Mouse (Mus musculus) gastrocnemius, postnatal 36 days (tissue): Measurements from ENCODE around the gene Gak. TPM values are rescaled to one million over a fixed set of nuclear protein-coding genes. Genes with fewer than 3 reads are reported as not detected.
"Not testable (repeated sequence)": the region's sequence is repeated elsewhere in the genome, so short reads cannot be mapped to it uniquely, and the experiment has no call there.

Source experiments
- DNase-seq, 2 experiments: peaks; one replicate each; pipeline ENCODE4 v3.0.0; 2022
- intact Hi-C: fragments of 180-260 bp; cut with DNase I; formaldehyde crosslinking; loops from one replicate; pipeline ENCODE4 v1.15.1; 2025
- total RNA-seq, 2 experiments: library from RNA; stranded (reverse); gene quantifications; 2 replicates each; pipeline ENCODE4 v1.2.3; 2021

Gene Gak
- total RNA-seq, 2 experiments from 2014 or later: 11.1 to 13.1 TPM

- intact Hi-C loops: no loop called here
- DNase-seq: no peak
Measured at GRCm38 (mm10) chr5:108657406-108657805, 27.9 kb upstream of the Gak start.

GRCm38 (mm10) chr5:108655891-108656650 lies 26.5 kb upstream of the Gak start:
- DNase-seq: no peak
- intact Hi-C loops: no loop called here

DNA sequence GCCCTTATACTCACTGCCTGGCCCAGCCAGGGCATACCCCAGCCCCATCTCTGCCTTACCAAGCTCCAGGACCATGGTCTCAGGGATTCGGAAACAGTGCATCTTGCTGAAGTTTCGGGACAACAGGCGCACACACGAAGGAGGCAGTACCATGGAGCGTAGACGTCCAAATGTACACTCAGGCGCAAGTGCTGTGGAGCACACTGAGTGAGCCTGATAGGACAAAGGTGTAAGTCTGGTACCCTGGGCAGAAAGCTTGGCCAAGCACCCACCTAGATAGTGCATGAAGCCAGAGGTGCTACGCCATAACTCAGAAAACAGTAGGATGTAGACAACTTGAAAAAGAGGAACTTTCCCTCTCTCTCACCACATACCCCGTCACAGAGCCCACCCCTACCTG lies 25.8 kb upstream of the Gak start:
- no peak for DNase-seq
- intact Hi-C loops: no loop called here

DNA sequence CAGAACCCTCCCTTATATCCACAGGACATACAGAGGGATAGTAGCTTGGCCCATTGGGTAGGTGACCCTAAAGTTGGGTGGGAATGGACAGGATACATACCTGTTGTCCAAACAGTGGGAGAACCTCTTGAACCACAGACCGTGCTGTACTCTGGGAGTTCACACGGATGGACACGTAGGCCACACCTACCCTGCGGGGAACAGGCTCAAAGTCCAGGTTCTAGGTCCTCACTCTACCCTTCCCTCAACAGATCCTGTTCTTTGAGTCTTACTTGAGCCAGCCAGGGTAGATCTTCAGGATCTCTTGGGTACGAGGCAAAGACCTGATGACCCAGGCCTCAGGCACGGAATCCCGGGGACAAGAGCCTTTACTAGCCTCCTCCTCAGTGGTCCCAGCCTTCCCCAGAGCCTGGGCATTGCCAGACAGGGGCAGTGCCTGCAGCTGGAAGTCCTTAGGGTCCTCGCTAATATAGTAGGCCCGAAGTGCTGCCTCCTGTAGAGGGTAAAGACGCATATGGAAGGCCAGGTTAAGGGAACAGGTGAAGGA lies 25.0 kb upstream of the Gak start:
- intact Hi-C loops: loop anchor here (5.0 kb wide), 1 partner anchor 227 kb away; no protein-coding TSS in a partner anchor
- no peak for DNase-seq

DNA sequence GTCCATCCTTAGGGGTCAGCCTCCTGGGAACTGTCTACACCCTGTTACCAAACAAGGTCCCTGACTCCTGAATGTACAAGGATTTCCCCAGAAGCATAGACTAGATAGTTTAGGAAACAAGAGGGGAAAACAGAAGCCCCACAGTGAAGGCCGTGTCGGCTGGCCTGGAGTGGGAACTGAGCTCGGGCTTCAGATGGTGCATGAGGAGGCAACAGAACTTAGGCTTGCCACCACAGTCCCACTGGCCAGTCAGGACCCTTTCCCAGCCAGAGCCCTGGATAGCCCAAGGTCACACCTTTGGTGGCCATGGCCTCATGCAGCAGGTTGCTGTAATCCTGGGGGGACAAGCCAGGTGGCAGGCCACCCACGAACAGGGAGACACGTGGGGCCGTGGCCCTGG lies 23.8 kb upstream of the Gak start:
- intact Hi-C loops: loop anchor here (5.0 kb wide), 1 partner anchor 226 kb away; no protein-coding TSS in a partner anchor
- no peak for DNase-seq

GRCm38 (mm10) chr5:108651823-108652222 lies 22.3 kb upstream of the Gak start:
- intact Hi-C loops: loop anchor here (5.0 kb wide), 1 partner anchor 225 kb away; no protein-coding TSS in a partner anchor
- DNase-seq: no peak

DNA sequence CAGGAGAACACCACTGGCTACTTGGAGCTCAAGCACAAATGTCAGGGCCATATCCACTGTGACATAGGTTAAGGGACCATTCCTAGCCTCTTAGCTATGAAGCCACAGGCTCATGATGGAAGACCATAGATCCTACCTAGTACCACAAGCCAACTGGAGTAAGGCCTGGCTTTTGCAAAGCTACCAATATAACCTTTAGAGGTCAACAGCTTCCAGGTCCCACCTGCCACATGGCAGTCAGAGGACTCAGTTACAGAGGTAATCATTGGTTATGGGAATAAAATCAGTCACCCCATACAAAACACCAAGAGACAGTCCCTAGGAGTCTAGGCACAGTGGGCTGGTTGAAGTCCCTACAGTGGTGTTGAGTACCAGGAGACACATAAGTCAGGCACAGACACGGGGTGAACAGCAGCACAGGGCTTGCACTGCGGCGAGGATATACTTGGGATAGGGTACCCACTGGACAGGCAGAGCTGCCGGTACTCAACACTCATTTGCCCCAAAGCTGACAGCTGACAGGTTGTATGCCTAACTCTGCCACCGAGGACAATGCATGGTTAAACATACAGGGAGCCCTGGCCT lies 21.7 kb upstream of the Gak start:
- intact Hi-C loops: loop anchor here (5.0 kb wide), 1 partner anchor 224 kb away; no protein-coding TSS in a partner anchor

GRCm38 (mm10) chr5:108650341-108650740 lies 20.8 kb upstream of the Gak start:
- no peak for DNase-seq
- intact Hi-C loops: loop anchor here (5.0 kb wide), 1 partner anchor 223 kb away; no protein-coding TSS in a partner anchor

More for the DNA sequence above, 21.7 kb upstream of the Gak start:
- no peak for DNase-seq

DNA sequence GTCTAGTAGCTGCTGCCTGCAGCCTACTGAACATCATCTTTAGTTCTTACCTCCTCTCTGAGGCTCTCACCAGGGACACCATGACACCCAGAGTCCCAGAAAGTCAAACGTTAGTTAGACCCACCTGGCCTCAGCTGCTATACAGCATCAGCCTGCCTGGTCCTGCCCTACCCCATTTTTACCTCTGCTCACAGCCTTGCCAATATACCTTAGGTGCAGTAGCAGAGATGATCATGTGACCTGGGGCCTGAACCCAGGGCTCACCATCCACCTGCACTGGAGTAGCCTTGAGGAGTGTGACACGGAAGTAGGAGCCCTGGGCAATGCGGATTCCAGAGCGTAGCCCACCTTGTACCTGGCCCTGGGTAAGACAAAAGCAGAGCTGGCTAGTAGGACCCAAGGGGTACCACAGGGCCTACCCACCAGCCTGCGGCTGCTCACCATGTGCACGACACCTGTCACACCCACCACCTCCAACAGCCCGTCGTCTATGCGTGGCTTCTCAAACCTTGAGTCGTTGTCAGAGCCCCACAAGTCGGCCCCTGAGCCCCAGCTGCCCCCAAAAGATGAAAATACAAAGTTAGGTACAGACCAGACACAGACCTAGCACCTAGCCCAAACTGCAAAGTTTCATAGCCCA lies 19.5 kb upstream of the Gak start:
- intact Hi-C loops: no loop called here

DNA sequence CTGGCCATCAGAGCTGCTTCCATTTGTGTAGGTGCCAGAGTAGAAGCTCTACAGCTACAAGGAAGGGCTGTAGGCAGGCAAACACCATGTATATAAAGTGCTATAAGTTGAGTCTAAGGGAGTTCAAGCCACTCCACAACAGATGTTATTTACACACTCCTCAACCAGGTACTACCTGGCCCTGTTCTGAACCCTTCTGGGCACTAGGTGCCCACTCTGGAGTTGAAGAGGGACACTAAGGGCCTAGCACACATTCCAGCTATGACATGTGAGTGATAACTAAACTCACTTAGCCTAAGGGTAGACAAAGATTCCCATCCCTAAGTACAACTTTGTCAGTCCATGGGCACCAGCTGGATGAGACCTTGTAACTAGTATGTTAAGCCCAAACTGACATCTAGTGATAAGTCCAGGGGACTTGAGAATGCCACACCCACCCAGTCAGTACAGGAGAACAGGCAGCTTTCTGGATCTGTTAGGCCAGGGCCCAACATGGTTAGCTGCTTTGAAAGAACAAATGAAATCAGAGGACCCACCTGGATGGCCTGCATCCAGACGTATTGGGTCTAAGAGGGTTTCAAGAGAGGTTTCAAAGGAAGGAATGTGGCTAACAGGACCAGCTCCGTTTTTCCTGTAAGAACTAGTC lies 18.4 kb upstream of the Gak start:
- DNase-seq: no peak
- intact Hi-C loops: no loop called here

More for the DNA sequence above, 19.5 kb upstream of the Gak start:
- DNase-seq: no peak

DNA sequence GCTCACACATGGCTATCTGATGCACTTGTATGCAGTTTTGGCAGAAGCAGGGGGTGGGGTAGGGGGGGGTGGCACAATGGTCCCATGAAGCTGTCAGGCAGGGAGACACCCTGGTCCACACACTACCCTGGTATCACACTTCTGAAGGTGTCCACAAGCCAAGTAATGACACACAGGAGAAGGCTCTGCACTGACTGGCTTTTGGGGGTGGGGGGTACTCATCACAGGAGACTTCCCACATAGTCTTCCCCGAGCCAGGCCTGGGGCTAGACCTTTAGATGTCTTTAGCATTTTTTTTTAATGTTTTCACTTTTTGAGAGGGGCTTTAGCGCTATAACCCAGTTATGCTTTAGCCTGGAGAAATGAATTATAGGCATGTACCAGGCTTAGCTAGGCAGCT lies 17.8 kb upstream of the Gak start:
- intact Hi-C loops: no loop called here
- no peak for DNase-seq

DNA sequence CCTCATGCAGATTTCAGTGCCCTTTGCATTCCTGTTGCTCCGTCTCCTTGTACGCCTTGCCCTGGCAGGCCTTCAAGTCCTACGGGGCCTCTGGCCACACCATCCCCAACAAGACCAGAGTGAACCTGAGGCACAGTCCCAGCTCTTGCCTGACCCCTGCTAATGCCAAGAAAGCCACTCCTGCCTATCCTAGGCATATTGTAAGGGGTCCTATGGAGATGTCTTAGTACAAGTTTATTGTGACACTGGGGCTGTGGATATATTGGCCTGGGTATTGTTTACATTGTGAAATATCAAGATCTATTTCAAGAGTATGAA lies 16.7 kb upstream of the Gak start:
- DNase-seq: no peak
- intact Hi-C loops: no loop called here

DNA sequence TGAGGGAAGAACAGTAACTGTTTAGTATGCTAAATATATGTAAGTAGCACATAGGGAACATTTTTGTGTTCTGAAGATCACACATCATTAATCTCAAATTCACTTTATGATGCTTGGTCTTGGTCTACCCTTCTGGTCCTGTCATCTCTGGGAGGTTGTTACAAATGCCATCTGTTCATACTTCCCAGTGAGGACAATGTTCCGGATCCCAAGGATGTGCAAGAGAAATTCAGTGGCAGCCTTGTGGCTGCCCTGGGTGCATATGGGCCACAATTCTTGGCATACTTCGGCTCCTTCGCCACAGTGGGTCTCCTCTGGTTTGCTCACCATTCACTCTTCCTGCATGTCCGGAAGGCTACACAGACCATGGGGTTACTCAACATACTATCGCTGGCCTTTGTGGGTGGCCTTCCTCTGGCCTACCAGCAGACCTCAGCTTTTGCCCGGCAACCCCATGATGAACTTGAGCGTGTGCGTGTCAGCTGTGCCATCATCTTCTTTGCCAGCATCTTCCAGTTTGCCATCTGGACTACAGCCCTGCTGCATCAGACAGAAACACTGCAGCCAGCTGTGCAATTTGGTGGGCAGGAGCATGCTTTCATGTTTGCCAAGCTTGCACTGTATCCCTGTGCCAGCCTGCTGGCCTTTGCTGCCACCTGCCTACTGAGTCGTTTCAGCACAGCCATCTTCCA lies 16.2 kb upstream of the Gak start:
- DNase-seq: no peak
- intact Hi-C loops: no loop called here

GRCm38 (mm10) chr5:108643674-108644073 lies 14.1 kb upstream of the Gak start:
- DNase-seq: no peak
- intact Hi-C loops: no loop called here

DNA sequence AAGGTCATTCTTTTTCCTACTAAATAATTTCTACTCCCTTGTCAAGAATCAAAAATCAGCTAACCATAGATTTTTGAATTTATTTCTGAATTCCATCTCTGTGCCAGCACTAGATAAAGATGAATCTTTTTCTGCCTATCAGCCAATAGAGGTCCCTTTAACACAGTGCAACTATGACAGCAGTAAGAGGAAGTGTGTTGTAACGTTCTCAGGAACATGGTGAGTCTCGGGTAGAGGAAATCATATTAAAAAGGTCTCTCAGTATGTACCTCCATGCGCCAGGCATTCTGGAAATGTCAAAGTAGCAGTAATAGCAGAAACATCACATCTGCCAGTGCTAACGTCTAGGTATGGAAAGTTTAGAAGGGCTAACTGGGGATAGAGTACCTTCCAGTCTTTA lies 6.6 kb upstream of the Gak start:
- intact Hi-C loops: no loop called here
- DNase-seq: no peak

- intact Hi-C loops, DNase-seq: not testable (repeated sequence)
Measured at GRCm38 (mm10) chr5:108634088-108634487, 4.5 kb upstream of the Gak start.

GRCm38 (mm10) chr5:108633676-108634075 lies 4.1 kb upstream of the Gak start:
- no peak for DNase-seq
- intact Hi-C loops: no loop called here

- DNase-seq: no peak
- intact Hi-C loops: no loop called here
Measured at GRCm38 (mm10) chr5:108628891-108629633, 493 bp downstream of the Gak start.

DNA sequence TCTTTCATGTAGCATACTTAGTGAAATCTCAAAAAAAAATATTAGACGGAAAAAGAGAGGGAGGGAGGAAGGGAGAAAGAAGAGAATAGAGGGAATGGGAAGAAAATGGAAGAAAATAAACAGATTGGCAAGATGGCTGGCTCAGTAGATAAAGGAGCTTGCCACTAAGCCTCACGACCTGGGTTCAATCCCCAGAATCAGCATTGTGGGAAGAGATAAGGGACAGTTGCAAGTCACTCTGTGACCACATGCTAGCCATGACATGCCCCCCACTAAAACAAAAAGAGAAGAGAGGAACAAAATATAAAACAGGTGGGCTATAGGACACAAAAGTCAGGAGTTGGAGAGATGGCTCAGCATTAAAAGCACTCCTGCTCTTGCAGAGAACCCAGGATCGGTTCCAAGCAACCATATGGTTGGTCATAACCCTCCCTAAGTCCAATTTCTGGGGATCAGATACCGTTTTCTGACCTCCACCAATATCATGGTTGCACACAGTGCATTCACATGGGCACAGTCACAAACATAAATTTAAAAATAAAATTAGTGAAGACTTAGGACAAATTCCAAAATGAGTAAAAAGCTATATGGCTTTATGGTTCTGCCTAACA lies 3.4 kb downstream of the Gak start:
- no peak for DNase-seq
- intact Hi-C loops: no loop called here
